Mouse (Mus musculus) CH12.LX (cell line): Measurements from ENCODE around the gene Alkbh3. TPM values are rescaled to one million over a fixed set of nuclear protein-coding genes. Genes with fewer than 3 reads are reported as not detected.

Experiments
- DNase-seq: peaks from one replicate; pipeline ENCODE4 v3.0.0-alpha.2; 2013; ENCODE audit errors: extremely low read depth
- H3K27ac ChIP-seq: 2 replicates; pipeline ENCODE4 v1.5.1; 2012; ENCODE audit warnings: low read depth, mild to moderate bottlenecking, control low read depth, moderate library complexity; ENCODE audit not compliant: insufficient read depth
- H3K27me3 ChIP-seq: replicated peaks from 2 replicates; pipeline ENCODE3; 2012; ENCODE audit warnings: inconsistent platforms
- H3K36me3 ChIP-seq, 2 experiments: replicated peaks in 1 of 2; 2 replicates each; pipeline versions ENCODE3 to v1.6.1; 2012; ENCODE audit warnings: inconsistent platforms in 1 of 2, low read length in 1 of 2, mild to moderate bottlenecking in 1 of 2, mixed read lengths in 1 of 2, moderate library complexity in 1 of 2; ENCODE audit not compliant: control insufficient read depth in 1 of 2, insufficient read depth in 1 of 2
- H3K4me1 ChIP-seq, 2 experiments: 2 replicates each; pipeline ENCODE4 v1.6.1; 2012; ENCODE audit warnings: inconsistent platforms in 1 of 2, moderate library complexity in 1 of 2; ENCODE audit not compliant: insufficient read depth in 2 of 2, control insufficient read depth in 1 of 2
- H3K4me2 ChIP-seq: 2 replicates; pipeline ENCODE4 v1.6.1; 2012; ENCODE audit warnings: low read depth, mild to moderate bottlenecking, control low read depth; ENCODE audit not compliant: poor library complexity, insufficient read depth, severe bottlenecking
- H3K4me3 ChIP-seq, 3 experiments: fragments of 150-350 bp in 1 of 3; sonication (generic) in 1 of 3; replicated peaks in 1 of 3; 2 replicates each; pipeline versions ENCODE3 to v1.5.1; 2011 to 2012; ENCODE audit warnings: low read depth in 2 of 3, low read length in 2 of 3, mild to moderate bottlenecking in 2 of 3, moderate library complexity in 2 of 3, control low read depth in 1 of 3, improper control_type of control experiment in 1 of 3, inconsistent platforms in 1 of 3, mixed read lengths in 1 of 3; ENCODE audit not compliant: poor library complexity in 1 of 3
- H3K79me2 ChIP-seq: replicated peaks from 2 replicates; pipeline ENCODE4 v1.6.1; 2012; ENCODE audit warnings: mild to moderate bottlenecking, moderate library complexity; ENCODE audit not compliant: control insufficient read depth, poor library complexity, insufficient read depth, severe bottlenecking; ENCODE audit errors: extremely low read depth
- H3K9ac ChIP-seq: 2 replicates; pipeline ENCODE4 v1.6.1; 2012; ENCODE audit warnings: low read depth, mild to moderate bottlenecking, control low read depth, moderate library complexity; ENCODE audit not compliant: insufficient read depth
- H3K9me3 ChIP-seq: replicated peaks from 2 replicates; pipeline ENCODE3; 2012; ENCODE audit warnings: low read length, inconsistent platforms, mixed read lengths
- BHLHE40 ChIP-seq: IDR thresholded peaks from 2 replicates; pipeline ENCODE4 v1.6.1; 2011; ENCODE audit warnings: mild to moderate bottlenecking, low read depth, low read length, improper control_type of control experiment
- CHD1 ChIP-seq: IDR thresholded peaks from 2 replicates; pipeline ENCODE4 v1.6.1; 2012; ENCODE audit warnings: low read depth, low read length, improper control_type of control experiment, inconsistent platforms
- CTCF ChIP-seq, 2 experiments: IDR thresholded peaks in 1 of 2; conservative IDR thresholded peaks in 1 of 2; 2 replicates each; pipeline ENCODE4 v1.5.1; 2011 to 2012; ENCODE audit warnings: low read depth in 2 of 2, low read length in 2 of 2, improper control_type of control experiment in 1 of 2, inconsistent platforms in 1 of 2, mild to moderate bottlenecking in 1 of 2, moderate library complexity in 1 of 2
- E2F4 ChIP-seq: IDR thresholded peaks from 2 replicates; pipeline ENCODE4 v1.6.1; 2011; ENCODE audit warnings: low read depth, low read length, improper control_type of control experiment; ENCODE audit not compliant: insufficient replicate concordance
- ELF1 ChIP-seq: IDR thresholded peaks from 2 replicates; pipeline ENCODE4 v1.6.1; 2014; ENCODE audit warnings: low read depth, mild to moderate bottlenecking, inconsistent platforms, low read length, improper control_type of control experiment
- GABPA ChIP-seq: IDR thresholded peaks from 2 replicates; pipeline ENCODE4 v1.6.1; 2012; ENCODE audit warnings: low read depth, low read length, improper control_type of control experiment, inconsistent platforms; ENCODE audit not compliant: insufficient replicate concordance
- HCFC1 ChIP-seq: IDR thresholded peaks from 2 replicates; pipeline ENCODE4 v1.6.1; 2012; ENCODE audit warnings: low read depth, mild to moderate bottlenecking, inconsistent platforms, low read length, improper control_type of control experiment
- IRF4 ChIP-seq: IDR thresholded peaks from 2 replicates; pipeline ENCODE4 v1.6.1; 2014; ENCODE audit warnings: low read depth, mild to moderate bottlenecking, inconsistent platforms, low read length, improper control_type of control experiment
- JUN ChIP-seq: IDR thresholded peaks from 2 replicates; pipeline ENCODE4 v1.6.1; 2011; ENCODE audit warnings: low read depth, mild to moderate bottlenecking, low read length, improper control_type of control experiment, moderate library complexity; ENCODE audit not compliant: insufficient read depth
- JUND ChIP-seq: conservative IDR thresholded peaks from 2 replicates; pipeline ENCODE4 v1.6.1; 2011; ENCODE audit warnings: low read depth, low read length, improper control_type of control experiment
- MAX ChIP-seq: IDR thresholded peaks from 2 replicates; pipeline ENCODE4 v1.6.1; 2011; ENCODE audit warnings: low read length, improper control_type of control experiment
- MAZ ChIP-seq: IDR thresholded peaks from 2 replicates; pipeline ENCODE4 v1.6.1; 2012; ENCODE audit warnings: low read depth, mild to moderate bottlenecking, inconsistent platforms, low read length, improper control_type of control experiment, moderate library complexity
- NRF1 ChIP-seq: IDR thresholded peaks from 2 replicates; pipeline ENCODE4 v1.6.1; 2014; ENCODE audit warnings: low read depth, mild to moderate bottlenecking, inconsistent platforms, low read length, improper control_type of control experiment, moderate library complexity
- POLR2A ChIP-seq: IDR thresholded peaks from 2 replicates; pipeline ENCODE4 v1.6.1; 2011; ENCODE audit warnings: low read depth, mild to moderate bottlenecking, improper control_type of control experiment, low read length
- POLR2AphosphoS2 ChIP-seq: IDR thresholded peaks from 2 replicates; pipeline ENCODE4 v1.6.1; 2011; ENCODE audit warnings: low read depth, low read length, improper control_type of control experiment
- RCOR1 ChIP-seq: conservative IDR thresholded peaks from 2 replicates; pipeline ENCODE4 v1.6.1; 2012; ENCODE audit warnings: low read depth, mild to moderate bottlenecking, inconsistent platforms, low read length, improper control_type of control experiment
- SMC3 ChIP-seq: IDR thresholded peaks from 2 replicates; pipeline ENCODE4 v1.6.1; 2011; ENCODE audit warnings: low read depth, low read length, improper control_type of control experiment
- TCF12 ChIP-seq: IDR thresholded peaks from 2 replicates; pipeline ENCODE4 v1.6.1; 2014; ENCODE audit warnings: low read depth, mild to moderate bottlenecking, inconsistent platforms, low read length, improper control_type of control experiment
- ZC3H11A ChIP-seq: IDR thresholded peaks from 2 replicates; pipeline ENCODE4 v1.6.1; 2012; ENCODE audit warnings: low read depth, mild to moderate bottlenecking, inconsistent platforms, low read length, improper control_type of control experiment
- ZMIZ1 ChIP-seq: IDR thresholded peaks from 2 replicates; pipeline ENCODE4 v1.6.1; 2012; ENCODE audit warnings: low read depth, mild to moderate bottlenecking, inconsistent platforms, low read length, improper control_type of control experiment
- dilution Hi-C: fragments of 300-500 bp; cut with MboI; formaldehyde crosslinking; loops from 2 replicates; pipeline ENCODE4 v1.14.3; 2020; ENCODE audit warnings: low sequenced_read_pairs; ENCODE audit not compliant: extremely low pct_unique_long_range_greater_than_20kb, extremely low pct_ligation_motif_present
- in situ Hi-C: fragments of 300-500 bp; cut with MboI; formaldehyde crosslinking; loops from 3 replicates; pipeline ENCODE4 v1.14.3; 2019; ENCODE audit warnings: low sequenced_read_pairs, low pct_ligation_motif_present, low pct_unique_long_range_greater_than_20kb, mixed read lengths
- polyA plus RNA-seq: library from polyadenylated mRNA; unstranded; fragments of >175 nt; gene quantifications from 2 replicates; pipeline ENCODE4 v1.2.1, GENCODE M21; 2012; ENCODE audit warnings: low read depth; ENCODE audit not compliant: insufficient read length
- total RNA-seq, 2 experiments: library from RNA; depleted of rRNA; stranded (reverse); fragments of 300-350 nt in 1 of 2; fragments of >200 nt in 1 of 2; gene quantifications; 2 replicates each; pipeline ENCODE4 v1.2.3; 2012 to 2014

Alkbh3 gene
- total and polyA plus RNA-seq, 3 experiments, result 53.3 to 69.5 (median 57.9) TPM

DNA sequence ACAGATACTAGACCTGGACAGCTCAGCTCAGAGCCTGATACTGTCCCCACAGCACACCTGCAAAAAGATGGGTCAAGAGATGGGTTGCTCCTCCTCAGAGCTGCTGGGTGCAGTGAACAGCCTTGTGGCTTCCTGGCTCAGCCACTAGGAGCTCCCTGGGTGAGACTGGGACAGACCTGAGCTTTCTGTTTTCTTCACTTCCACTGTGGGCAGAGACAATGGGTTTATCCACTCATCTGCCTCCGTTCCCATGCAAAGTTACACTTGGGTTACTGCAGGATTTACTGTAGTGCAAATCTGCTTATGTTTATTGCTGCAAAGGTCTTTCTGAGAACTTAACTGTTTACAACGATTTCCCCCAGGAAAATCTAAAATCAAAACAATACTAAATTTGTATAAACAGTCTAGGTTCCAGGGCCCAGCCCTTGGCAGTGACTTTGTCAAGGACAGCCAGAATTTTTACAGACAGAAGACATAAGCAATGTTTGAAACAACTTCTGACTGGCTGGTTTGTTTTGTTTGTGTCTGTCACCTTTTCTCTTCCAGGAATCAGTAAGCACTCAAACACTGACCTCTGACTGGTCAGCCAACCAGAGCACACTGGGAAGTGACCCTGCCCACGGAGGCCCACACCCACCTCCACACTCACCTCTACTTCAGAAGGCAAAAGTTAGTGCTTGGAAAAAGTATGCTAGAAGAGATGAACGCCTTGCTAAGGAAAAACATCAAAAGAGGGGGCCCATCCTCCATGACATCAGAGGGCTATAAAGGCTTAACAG lies 28.0 kb downstream of the Alkbh3 start:
- Histone ChIP-seq H3K9me3 (no peaks in the 10 kb centered on the region), H3K9ac (no peak overlapping the region), H3K4me3 (no peak overlapping the region), H3K27ac (no peak overlapping the region), H3K36me3 (peaks cover 39 to 94% of the 10 kb centered on the region in 2 experiments)
- TF ChIP-seq E2F4, result no peak
- no peak for TF ChIP-seq ZC3H11A
- TF ChIP-seq ELF1, result no peak
- no peak for TF ChIP-seq BHLHE40
- TF ChIP-seq JUND, result no peak
- TF ChIP-seq HCFC1, result no peak
- TF ChIP-seq MAZ, result no peak
- TF ChIP-seq IRF4, result no peak
- no peak for TF ChIP-seq NRF1
- no peak for TF ChIP-seq CTCF (conservative IDR thresholded peaks at IDR 0.05 in 1 of 2, IDR thresholded peaks at IDR 0.05 in 1 of 2; ENCODE audit: low read depth in 2 of 2, low read length in 2 of 2)
- no peak for TF ChIP-seq ZMIZ1
- TF ChIP-seq JUN, result no peak
- TF ChIP-seq MAX, result no peak
- no peak for TF ChIP-seq CHD1
- no peak for TF ChIP-seq GABPA
- no peak for TF ChIP-seq POLR2AphosphoS2
- TF ChIP-seq RCOR1, result no peak
- TF ChIP-seq SMC3, result no peak
- TF ChIP-seq POLR2A, result no peak
- TF ChIP-seq TCF12, result no peak
- TF ChIP-seq, all 38 proteins: peak for 0
- Histone ChIP-seq H3K79me2 (no peaks in the 10 kb centered on the region), H3K27me3 (no peaks in the 10 kb centered on the region), H3K4me2 (no peak overlapping the region), H3K4me1 (peaks cover 5% of the 10 kb centered on the region in 2 experiments)
- dilution Hi-C loops (no loop called here), in situ Hi-C loops (no loop called here)
- DNase-seq, result no peak
